Mouse (Mus musculus): ENCODE data around the gene Gsk3a.
"Not testable (repeated sequence)": the region's sequence is repeated elsewhere in the genome, so short reads cannot be mapped to it uniquely, and the experiment has no call there.

The Gsk3a gene

DNA sequence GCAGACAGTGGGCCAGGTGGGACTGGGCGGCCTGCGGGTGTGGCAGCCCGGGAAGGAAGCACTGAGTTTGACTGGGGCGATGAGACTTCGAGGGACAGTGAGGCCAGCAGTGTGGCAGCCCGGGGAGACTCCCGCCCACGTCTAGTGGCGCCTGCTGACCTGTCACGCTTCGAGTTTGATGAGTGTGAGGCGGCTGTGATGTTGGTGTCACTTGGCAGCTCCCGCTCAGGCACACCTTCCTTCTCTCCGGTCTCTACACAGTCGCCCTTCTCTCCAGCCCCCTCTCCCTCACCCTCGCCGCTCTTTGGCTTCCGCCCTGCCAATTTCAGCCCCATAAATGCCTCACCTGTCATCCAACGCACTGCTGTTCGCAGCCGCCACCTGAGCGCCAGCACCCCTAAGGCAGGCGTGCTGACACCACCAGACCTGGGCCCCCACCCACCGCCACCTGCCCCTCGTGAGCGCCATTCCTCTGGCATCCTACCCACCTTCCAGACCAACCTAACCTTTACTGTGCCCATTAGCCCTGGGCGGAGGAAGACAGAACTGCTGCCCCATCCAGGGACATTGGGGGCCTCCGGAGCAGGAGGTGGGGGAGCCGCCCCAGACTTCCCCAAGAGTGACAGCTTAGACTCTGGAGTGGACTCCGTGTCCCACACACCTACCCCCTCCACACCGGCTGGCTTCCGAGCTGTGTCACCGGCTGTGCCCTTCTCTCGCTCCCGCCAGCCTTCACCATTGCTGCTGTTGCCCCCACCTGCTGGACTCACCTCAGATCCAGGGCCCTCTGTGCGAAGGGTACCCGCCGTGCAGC is 35.0 kb upstream of the Gsk3a start:
- DNase-seq, result no peak

DNA sequence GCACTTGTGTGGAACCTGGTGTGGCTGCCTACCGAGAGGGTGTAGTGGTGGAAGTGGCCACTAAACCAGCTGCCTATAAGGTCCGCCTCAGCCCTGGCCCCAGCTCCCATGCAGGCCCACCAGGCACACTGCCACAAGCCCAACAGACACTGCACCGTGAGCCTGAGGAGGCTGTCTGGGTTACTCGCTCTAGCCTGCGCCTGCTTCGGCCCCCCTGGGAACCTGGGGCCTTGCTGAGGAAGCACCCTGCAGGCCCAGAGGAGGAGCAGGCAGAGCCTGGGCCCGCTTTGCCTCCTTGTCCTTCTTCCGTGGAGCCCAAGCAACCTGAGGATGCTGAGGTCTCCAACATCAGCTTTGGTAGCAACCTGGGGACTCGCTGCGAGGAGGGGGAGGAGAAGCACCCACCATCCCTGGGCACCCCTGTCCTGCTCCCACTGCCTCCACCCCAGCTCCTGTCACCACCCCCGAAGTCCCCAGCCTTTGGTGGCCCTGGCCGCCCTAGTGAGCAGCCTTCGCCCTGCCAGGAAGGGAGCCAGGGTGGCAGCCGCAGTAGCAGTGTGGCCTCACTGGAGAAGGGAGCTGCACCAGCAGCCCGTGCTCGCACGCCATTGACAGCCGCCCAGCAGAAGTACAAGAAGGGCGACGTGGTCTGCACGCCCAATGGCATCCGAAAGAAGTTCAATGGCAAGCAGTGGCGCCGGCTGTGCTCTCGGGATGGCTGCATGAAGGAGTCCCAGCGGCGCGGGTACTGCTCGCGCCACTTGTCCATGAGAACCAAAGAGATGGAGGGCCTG is 34.2 kb upstream of the Gsk3a start:
- no peak for DNase-seq

DNA sequence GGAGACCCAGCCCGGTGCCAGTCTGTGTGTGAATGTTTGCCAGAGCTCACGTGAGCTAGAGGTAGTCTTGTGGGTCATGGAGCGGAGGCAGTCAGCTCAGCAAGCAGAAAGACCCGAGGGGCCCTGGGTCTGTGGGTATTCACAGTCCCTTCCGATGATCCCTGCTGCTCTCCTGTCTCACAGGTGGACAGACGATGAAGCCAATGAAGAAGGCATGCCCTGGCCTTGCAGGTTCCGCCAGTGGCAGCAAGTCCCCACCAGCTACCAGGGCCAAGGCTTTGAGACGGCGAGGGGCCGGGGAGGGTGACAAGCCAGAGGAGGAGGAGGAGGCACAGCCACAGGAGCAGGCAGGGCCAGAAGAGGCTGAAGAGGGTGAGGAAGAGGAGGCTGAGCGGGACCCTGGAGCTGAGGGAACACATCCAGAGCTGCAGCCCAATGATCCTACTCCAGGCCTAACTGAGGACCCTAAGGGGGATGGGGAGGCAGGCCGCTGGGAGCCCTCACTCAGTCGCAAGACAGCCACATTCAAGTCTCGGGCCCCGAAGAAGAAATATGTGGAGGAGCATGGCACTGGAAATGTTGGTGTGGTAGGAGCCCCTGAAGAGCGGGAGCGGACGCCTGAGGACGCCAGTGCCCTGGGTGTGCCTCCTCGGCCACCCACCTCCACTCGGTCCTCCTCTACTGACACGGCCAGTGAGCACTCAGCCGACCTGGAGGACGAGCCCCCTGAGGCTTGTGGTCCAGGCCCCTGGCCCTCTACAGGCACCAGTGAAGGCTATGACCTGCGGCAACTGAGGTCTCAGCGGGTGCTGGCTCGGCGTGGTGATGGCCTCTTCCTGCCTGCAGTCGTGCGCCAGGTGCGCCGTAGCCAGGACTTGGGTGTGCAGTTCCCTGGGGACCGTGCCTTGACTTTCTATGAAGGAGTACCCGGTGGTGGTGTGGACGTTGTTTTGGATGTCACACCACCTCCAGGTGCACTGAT is 33.3 kb upstream of the Gsk3a start:
- no peak for DNase-seq

DNA sequence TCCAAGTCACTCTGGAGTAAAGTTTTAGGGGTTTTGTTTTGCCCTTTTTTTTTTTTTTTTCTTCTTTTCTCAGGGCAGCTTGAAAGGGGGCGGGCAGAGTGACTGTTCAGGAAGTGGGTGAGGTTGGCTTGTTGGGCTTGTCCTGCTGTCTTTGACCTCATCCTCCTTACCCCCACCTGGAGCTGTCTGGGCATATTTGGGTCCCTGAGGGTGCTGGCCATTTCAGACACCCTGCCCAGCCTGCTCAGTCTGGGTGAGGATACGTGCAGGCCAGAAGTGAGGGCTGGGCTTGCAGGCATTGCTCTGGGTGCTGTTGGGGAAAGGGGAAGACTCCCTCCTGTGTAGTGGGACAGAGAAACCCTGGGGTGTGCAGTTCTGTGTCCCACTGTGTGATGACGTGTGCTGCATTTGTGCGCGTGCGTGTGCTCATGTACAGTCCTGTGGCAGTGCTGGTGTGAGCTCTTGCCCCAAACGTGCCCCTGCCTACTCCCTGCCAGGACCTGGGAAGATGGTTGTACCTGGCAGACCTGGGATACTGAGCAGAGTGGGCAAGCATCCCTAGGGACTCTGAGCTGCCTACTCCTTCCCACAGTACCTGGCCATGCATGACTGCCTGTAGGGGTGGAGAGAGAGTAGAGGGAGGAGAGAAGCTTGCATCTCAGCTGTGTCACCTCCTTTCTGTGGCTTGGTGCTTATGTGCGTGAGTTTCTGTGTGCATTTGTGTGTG is 32.1 kb upstream of the Gsk3a start:
- DNase-seq, result no peak

DNA sequence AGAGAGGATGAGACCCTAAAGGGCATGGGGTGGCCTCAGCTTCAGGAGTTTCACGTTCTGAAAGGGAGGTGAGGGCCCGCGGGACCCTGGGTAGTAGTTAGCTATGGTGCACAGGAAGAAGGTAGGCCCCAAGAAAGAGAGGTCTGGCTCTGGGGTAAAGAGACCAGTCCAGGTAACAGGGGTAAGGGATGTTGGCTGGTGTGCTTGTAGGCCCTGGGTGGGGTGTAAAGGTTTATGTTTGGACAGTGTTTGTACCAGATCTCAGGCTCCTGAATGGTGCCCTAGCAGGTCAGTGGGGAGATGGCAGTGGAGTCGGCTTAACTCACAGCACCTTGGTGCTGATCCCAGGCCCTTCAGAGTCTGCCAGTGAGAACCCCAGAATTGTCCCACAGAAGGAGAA is 31.4 kb upstream of the Gsk3a start:
- DNase-seq, result no peak

DNA sequence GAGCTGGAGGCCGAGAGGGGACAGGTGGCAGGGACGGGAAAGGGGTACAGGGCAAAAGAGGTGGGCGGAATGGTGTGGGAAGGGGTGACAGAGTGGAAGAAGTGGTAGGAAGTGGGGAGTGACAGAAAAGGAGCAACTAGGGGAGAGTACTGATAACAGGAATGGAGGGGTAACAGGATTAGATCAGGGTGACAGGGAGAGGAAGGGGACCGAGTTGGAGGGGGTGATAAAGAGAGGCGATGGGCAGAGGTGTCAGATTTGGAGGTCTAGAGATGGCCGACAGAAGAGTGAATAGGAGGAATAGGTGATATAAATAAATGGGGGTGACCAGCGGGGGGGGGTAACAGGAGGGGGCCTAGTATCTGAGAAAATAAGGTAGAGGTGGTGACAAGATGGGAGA is 30.9 kb upstream of the Gsk3a start:
- no peak for DNase-seq

DNA sequence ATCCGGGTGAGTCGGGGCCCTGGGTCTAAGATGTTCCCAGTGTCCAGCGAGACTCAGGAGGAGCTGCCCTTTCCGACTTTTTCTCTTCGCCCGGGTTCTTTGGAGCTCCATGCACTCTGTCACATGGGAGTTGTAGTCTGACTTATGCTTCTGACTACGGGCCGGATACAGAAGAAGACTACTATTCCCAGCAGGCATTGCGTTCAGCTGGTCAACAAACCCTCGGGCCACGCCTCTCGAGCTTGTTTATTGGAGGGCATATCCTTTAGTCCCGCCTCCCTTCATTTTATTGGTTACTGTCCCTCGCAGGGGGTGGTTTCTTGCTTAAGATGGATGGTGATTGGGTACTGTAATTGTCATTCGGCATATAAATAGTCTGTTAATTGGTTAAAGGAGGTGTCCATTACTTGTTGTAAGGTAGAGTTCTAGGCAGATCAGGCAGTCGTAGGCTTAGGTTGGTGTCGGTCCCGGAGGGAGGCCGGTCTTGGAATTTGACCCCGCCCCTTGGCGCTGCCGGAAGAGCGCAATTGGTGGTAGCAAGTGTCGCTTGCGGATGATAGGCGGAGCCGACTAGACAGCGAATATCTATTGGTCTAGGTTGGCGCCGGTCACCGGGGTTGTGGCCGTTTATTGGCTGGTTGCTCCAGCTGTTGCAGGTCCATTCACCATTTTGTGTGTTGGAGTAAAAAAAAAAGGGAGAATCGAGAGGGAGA is 30.3 kb upstream of the Gsk3a start:
- DNase-seq, result peak; percentile 98 to 99

DNA sequence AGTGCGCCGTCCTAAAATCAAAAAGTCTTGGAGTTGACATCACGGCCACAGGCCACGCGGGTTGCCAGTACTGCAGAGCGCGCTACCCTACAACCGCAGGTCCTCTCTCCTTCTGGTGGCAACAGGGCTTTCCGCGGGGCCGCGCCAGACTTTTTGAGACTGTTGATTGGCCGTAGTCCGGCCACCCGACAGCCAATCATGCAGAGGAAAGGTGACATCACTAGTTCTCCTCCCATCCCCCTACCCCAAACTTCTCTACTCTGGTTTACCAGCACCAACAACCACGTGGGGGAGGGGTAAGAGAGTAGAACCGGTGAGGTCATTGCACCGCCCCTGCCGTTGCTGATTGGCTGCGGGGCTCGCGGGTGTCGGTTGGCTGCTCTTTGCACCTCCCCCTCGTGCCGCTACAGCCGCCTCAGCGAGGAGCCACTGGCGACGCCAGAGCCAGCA is 29.7 kb upstream of the Gsk3a start, which contains the start of gene Cic:
Cic (plus strand) TSS at position 404 of the 450 bp plus-strand sequence.
- DNase-seq, result peak; percentile 96 to 98

DNA sequence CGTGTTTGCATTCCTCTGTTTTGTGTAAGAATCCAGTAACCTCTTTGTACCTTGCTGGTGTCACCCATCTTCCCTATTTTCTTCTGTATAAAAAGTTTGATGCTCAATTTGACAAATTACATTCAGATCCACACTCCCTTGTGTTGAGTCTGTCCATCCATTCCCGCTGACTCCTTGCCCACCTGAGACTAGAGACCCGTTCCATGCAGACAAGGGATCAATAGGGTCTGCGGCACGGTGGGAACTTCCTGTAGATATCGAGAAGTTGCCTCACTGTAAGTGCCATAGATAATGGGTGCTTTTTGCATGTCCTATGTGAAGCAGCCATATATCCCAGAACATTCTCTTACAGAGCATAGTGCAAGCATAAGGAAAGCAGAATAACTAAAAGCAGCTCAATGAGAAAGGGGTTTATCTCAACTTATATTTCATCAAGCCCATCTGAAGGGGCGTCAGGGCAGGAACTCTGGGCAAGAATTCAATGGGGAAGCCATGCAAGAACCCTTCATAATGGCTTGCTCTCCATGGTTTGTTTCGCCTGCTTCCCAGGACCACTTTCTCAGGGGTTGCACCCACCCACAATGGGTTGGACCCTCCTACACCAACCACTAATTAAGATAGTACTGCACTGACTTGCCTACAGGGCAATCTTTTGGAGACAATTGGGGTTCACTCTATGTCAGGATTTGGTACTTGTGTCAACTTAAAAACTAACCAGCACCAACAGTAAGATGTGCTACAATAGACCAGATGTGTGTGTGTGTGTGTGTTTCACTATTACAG is 28.7 kb upstream of the Gsk3a start:
- no peak for DNase-seq

DNA sequence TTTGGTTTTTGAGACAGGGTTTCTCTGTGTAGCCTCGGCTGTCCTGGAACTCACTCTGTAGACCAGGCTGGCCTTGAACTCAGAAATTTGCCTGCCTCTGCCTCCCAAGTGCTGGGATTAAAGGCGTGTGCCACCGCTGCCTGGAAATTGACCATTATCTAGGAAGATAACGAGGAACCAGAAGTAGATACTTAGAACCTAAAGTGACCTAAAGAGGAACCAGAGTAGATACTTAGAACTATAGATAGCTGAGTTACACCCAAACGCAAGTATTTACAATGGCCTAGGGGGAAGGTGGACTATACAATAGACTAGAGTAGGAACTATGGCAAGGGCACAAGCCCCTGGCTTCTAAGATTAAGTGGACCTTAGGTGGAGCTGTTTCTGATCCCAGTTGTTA is 28.1 kb upstream of the Gsk3a start:
- DNase-seq, result not testable (repeated sequence)

DNA sequence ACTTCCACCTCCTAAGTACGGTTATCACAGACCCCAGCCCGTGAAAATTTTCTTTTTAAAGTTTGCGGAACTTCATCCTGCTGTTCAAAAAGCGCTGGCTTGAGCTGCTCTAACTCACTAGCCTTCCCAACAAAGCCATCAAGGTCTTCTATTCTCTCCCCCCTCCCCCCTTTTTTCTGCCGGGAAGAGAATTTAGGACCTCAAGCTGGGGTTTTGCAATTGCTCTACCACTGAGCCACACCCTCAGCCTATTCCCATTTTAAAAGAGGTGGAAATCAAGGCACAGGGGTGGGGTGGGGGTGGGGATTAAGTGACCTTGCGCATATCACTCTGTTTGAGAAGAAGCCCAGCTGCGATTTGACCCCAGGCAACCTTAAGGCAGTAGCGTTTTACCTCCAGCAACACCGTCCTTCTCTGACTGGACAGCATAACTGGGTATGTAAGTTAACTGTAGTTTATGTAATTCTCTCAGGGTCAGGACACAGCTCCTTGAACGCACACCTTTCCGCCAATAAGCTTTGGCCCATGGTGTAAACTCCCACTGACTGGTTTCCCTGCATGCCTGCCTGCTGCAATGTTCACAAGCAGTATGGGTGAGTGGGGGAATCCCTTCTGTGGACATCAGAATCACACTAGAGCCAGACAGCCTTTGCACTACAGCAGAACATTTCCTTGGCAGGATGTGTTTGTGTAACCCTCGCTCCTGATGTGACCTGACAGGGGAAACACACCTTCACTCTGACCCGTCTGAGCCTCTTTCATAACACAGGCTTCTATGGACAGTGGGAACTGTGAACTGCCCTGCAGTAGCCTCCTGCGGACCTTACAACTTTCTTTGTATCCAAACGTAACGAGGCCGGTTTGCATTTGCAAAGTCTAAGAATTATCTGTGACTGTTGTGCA is 26.6 kb upstream of the Gsk3a start:
- no peak for DNase-seq

DNA sequence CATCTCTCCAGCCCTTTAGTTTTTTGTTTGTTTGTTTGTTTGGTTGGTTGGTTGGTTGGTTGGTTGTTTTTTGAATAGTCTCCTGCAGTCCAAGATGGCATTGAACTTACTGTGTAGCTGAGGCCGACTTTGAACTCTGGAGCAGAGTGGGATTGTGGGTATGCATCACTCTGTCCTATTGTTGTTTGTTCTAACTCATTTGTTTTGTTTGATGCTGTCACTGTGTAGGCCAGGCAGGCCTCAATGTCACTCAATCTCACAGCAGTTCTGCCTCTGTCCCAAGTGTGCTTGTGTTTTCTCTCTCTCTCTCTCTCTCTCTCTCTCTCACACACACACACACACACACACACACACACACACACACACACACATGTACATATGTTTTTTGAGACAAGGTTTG is 24.2 kb upstream of the Gsk3a start:
- no peak for DNase-seq

DNA sequence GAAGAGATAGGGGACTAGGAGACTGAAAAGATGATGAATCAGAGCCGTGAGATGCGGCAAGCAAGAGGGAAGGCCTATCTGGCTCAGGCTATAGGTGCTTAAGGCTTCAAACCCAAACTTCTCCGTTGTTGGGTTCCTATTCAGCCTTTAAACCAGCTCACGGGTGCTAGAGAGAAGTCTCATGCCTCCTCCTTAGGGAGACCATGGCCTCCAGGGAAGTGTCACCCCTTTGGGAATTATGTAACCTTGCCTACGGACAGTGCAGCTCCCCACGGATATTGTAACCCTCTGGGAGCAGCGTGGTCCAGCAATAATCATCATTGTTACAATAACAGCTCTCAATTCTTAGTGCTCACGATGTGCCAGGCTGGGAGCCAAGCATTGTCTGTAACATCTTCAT is 14.2 kb upstream of the Gsk3a start:
- DNase-seq, result peak in 1 of 2 experiments; percentile 57

DNA sequence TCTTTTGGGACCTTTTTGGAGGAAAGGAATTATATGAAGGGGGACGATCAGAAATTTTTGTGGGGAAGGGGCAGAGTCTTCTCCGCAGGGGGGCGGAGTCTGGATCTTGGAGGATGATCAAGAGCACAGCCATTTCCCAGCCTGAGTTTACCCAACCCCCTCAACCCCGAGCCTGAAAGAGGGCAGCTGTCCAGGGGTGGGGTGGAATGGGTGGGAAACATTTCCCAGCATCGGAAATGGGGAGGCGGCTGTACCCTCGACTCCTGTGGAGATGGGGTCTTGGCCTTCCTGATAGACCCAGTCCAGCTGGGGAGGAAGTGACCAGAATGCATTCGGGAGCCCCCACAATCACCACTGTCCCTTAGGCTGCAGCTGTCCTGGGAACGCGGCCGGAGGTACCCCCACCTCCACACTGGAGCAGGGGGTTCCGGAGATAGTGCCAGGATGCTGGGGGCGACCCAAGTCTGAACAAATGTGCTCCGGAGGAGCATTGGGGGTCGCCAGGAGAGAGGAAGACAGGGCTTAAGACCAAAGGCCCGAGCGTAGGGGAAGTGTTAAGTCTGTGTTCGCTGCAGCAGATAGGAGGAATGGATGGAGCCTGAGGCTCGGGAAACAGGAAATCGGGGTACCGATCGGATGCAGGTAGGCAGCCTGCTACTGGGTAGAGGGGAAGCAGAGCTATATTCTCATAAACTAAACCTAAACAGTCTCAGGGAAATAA is 13.6 kb upstream of the Gsk3a start:
- peak; percentile 56 to 58 for DNase-seq

DNA sequence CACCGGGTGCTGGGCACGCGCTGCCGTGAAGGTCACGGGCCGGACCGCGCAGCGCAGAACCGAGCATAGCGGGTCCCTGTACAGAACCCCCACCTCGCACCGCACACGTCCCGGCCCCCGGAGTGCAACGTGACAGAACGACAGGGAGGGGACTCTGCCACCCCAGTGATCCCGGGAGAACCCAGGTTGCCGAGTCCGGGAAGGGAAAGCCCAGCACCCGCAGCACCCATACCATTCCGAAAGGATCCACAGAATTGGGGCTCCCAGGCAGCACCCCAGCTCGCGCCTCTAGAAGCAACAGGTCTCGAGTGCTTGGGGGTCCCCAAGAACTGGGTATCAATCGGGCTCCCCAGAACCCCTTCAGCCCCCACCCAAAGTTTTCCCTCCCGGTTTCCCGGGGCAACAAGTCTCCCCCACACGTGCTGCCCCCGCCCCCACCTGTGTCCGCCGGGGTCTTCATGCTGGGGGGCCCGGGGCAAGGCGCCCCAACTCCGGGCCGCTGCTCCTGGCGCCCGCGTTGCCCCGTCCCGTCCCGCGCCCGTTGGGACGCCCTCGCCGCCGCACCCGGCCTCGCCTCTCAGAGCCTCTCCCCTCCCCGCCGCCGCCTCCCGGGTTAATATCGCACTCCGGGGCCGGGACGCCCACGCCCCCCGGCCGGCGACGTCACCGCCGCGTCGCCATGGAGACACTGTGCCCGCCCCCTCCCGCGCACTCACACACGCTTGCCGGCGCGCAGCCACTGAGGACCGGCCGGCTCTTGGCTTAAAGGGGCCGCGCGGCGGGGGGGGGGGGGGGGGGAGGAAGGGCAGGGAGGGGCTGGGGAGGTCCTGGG is 12.7 kb upstream of the Gsk3a start, which contains the start of gene Erf:
Erf (minus strand) TSS at position 621 of the 832 bp plus-strand sequence.
- peak; percentile 90 to 93 for DNase-seq

DNA sequence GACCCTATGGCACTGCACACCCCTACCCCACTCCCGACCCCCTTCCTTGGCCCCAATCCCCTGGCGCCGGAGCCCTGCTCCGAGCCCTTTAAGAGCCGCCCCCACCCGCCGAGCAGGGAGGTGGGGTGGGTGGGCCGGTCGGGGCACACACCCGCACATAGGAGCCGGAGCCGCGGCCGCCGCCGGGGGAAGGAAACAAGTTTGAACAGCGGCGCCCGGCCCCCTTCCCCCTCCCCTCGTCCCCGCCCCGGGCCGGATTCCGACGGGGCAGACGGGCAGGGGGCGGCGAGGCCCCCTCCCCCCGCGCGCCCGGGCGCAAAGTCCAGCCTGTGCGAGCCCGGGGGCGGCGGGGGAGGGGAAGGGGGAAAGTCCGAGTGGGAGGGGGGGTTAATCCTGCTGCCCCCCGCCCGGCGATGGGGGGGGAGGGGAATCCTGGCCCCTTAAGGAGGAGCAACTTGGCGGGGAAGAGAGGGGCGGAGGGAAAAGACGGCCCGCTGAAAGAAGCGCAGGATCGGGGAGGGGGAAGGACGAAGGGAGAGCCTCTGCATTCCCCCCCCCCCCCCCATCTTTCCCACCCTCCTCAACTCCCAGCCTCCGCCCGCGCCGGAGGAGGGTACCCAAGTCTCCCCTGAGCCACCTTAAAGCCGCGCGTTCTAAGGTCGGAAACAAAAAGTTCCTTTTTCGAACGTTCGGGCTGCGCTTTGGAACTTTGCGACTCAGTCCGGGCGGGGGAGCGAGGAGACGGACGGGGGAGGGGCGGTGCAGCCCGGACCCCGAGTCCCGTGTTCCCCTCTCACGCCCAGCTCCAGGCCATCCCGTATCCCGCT is 11.9 kb upstream of the Gsk3a start:
- DNase-seq, result peak; percentile 54 to 65

Data from cerebellum, postnatal 36 days (tissue).